Mouse (Mus musculus): ENCODE measurements around the gene Scarf1. TPM values are rescaled to one million over a fixed set of nuclear protein-coding genes. Genes with fewer than 3 reads are reported as not detected.
A peak's percentile ranks its signal among the peaks of the same experiment; 100 is the strongest.

The Scarf1 gene
- polyA plus RNA-seq, 1 experiment from 2014 or later: 2.7 TPM

DNA sequence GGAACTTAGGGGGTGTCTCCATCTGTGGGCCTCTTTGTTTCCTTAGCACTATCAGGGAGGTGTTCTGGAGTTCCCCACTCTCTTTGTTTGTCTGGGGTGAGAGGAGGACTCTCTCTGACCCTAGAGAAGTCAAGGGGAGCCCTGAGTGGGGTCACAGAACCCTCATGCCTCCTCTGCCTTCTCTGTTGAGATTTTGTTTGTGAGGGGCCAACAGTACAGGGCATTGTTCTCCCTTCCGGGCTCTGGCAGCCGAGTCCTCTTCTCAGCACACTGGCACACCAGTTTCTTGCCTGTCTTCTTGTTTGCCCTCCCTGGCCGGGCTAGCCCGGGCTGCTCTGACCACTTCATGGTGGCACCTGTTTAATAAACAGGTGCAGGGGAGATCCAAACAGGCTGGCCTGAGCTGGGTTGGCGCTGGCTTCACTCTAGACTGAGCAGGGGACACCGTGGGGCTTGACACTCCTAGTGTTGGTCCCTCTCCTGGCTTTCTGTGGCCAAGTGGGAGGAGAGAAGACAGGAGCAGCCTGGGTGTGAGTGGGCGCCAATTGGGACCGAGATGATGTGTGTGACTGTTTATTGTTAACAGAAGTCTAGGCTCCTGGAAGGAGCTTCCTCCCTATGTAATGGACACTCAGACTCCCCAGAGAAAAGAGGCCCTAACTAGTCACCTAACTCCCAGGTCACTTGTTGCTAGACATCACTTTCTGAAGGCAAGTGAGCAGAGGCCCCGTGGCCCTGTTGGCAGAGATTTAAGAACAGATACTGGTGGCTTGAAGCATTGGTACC lies 25.0 kb downstream of the Scarf1 start:
- 68% methylated on average over 9 of the region's 9 CpGs for WGBS
- H3K4me2 ChIP-seq (ENCODE audit: low read length): no peak overlapping the region

GRCm38 (mm10) chr11:75538970-75539299 lies 25.6 kb downstream of the Scarf1 start:
- H3K9me3 ChIP-seq (replicated peaks; ENCODE audit: control insufficient read depth, low read length): no peaks in the 10 kb centered on the region
- no peak overlapping the region for H3K4me3 ChIP-seq (ENCODE audit: low read depth, low read length)
- no peaks in the 10 kb centered on the region for H3K27me3 ChIP-seq (replicated peaks; ENCODE audit: control insufficient read depth, insufficient read depth, low read length)
- no peak overlapping the region for H3K9ac ChIP-seq (ENCODE audit: low read length)
- H3K4me2 ChIP-seq (ENCODE audit: low read length): no peak overlapping the region
- H3K36me3 ChIP-seq (ENCODE audit: control insufficient read depth, insufficient read depth, low read length): no peaks in the 10 kb centered on the region
- ATAC-seq: no peak
- WGBS: 84% methylated on average over 13 of the region's 13 CpGs
- H3K4me1 ChIP-seq (ENCODE audit: control insufficient read depth, insufficient read depth, low read length): peaks cover 7% of the 10 kb centered on the region
- DNase-seq (ENCODE audit: low spot score): no peak
- no peak overlapping the region for H3K27ac ChIP-seq (ENCODE audit: low read depth, low read length)

More for the DNA sequence above, 25.0 kb downstream of the Scarf1 start:
- no peaks in the 10 kb centered on the region for H3K27me3 ChIP-seq (replicated peaks; ENCODE audit: control insufficient read depth, insufficient read depth, low read length)
- H3K9me3 ChIP-seq (replicated peaks; ENCODE audit: control insufficient read depth, low read length): no peaks in the 10 kb centered on the region
- no peak overlapping the region for H3K4me3 ChIP-seq (ENCODE audit: low read depth, low read length)
- no peaks in the 10 kb centered on the region for H3K36me3 ChIP-seq (ENCODE audit: control insufficient read depth, insufficient read depth, low read length)
- DNase-seq (ENCODE audit: low spot score): no peak
- no peak for ATAC-seq
- no peak overlapping the region for H3K27ac ChIP-seq (ENCODE audit: low read depth, low read length)
- H3K9ac ChIP-seq (ENCODE audit: low read length): peak overlapping the region; percentile 32; the same call in 1 of the 2 replicates
- peaks cover 7% of the 10 kb centered on the region for H3K4me1 ChIP-seq (ENCODE audit: control insufficient read depth, insufficient read depth, low read length)

- H3K4me3 ChIP-seq (ENCODE audit: low read depth, low read length): no peak overlapping the region
- H3K4me2 ChIP-seq (ENCODE audit: low read length): no peak overlapping the region
- H3K9ac ChIP-seq (ENCODE audit: low read length): no peak overlapping the region
- no peaks in the 10 kb centered on the region for H3K27me3 ChIP-seq (replicated peaks; ENCODE audit: control insufficient read depth, insufficient read depth, low read length)
- 84% methylated on average over 8 of the region's 8 CpGs for WGBS
- DNase-seq (ENCODE audit: low spot score) (no peak), ATAC-seq (no peak)
- H3K9me3 ChIP-seq (replicated peaks; ENCODE audit: control insufficient read depth, low read length): no peaks in the 10 kb centered on the region
- H3K36me3 ChIP-seq (ENCODE audit: control insufficient read depth, insufficient read depth, low read length): peaks cover 5% of the 10 kb centered on the region; the same call in 1 of the 2 replicates
- no peak overlapping the region for H3K27ac ChIP-seq (ENCODE audit: low read depth, low read length)
- H3K4me1 ChIP-seq (ENCODE audit: control insufficient read depth, insufficient read depth, low read length): peaks cover 3% of the 10 kb centered on the region; the same call in 1 of the 2 replicates
These were observed 26.9 kb downstream of the Scarf1 start for GRCm38 (mm10) chr11:75540209-75540608.

GRCm38 (mm10) chr11:75540710-75541581 lies 27.6 kb downstream of the Scarf1 start:
- Histone ChIP-seq H3K36me3 (ENCODE audit: control insufficient read depth, insufficient read depth, low read length) (peaks cover 12% of the 10 kb centered on the region; the same call in 1 of the 2 replicates), H3K27me3 (replicated peaks; ENCODE audit: control insufficient read depth, insufficient read depth, low read length) (no peaks in the 10 kb centered on the region), H3K27ac (ENCODE audit: low read depth, low read length) (peak overlapping the region; percentile 54; the same call in 1 of the 2 replicates), H3K4me2 (ENCODE audit: low read length) (no peak overlapping the region), H3K4me3 (ENCODE audit: low read depth, low read length) (no peak overlapping the region), H3K9ac (ENCODE audit: low read length) (no peak overlapping the region), H3K4me1 (ENCODE audit: control insufficient read depth, insufficient read depth, low read length) (peaks cover 3% of the 10 kb centered on the region; the same call in 1 of the 2 replicates), H3K9me3 (replicated peaks; ENCODE audit: control insufficient read depth, low read length) (no peaks in the 10 kb centered on the region)
- peak; percentile 32 for DNase-seq (ENCODE audit: low spot score)
- ATAC-seq: peak; percentile 63; the same call in 1 of the 2 replicates
- WGBS: 73% methylated on average over 19 of the region's 19 CpGs

DNA sequence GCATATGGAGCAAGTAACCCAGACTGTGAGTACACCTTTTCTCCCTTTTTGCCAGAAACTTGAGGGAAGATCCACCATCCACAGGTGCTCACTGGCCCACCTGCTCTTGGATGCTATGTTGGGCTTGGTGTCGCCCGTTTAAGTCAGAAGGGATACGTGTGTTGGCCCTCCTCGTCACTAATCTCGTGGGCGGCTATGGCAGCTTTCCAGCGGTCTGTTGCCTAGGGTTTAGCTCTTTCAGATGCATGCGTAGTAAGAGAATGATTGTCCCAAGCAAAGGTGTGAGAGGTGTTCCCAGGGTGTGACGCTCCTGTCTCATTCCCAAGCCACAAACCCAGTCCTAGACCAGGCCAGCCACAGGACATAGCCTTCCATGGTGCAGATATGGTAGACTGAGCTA lies 31.4 kb downstream of the Scarf1 start:
- DNase-seq (ENCODE audit: low spot score) (no peak), ATAC-seq (no peak)
- no peaks in the 10 kb centered on the region for H3K9me3 ChIP-seq (replicated peaks; ENCODE audit: control insufficient read depth, low read length)
- no peak overlapping the region for H3K27ac ChIP-seq (ENCODE audit: low read depth, low read length)
- H3K4me1 ChIP-seq (ENCODE audit: control insufficient read depth, insufficient read depth, low read length): peaks cover 3% of the 10 kb centered on the region; the same call in 1 of the 2 replicates
- peaks cover 23% of the 10 kb centered on the region for H3K36me3 ChIP-seq (ENCODE audit: control insufficient read depth, insufficient read depth, low read length)
- 81% methylated on average over 9 of the region's 9 CpGs for WGBS
- H3K9ac ChIP-seq (ENCODE audit: low read length): no peak overlapping the region
- H3K27me3 ChIP-seq (replicated peaks; ENCODE audit: control insufficient read depth, insufficient read depth, low read length): no peaks in the 10 kb centered on the region
- H3K4me2 ChIP-seq (ENCODE audit: low read length): no peak overlapping the region
- H3K4me3 ChIP-seq (ENCODE audit: low read depth, low read length): no peak overlapping the region

DNA sequence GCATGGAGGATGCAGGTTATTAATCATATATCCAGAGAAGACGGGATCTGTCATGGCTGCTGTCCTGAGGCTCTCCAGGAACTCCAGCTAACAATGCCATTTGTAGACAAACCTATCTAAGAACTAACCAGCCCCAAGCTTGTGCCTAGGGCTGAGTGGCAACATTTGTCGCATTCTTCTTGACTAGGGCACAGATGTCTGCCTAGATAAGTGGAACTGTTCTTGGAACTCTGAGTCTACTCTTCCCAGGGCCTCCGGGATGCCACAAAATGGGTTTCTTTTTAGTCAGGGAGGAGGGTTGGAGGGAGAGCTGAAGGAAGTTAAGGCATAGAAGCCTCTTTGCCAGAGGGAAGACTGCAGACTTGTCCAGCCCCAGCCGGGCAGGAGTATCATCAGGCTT lies 32.7 kb downstream of the Scarf1 start:
- no peak overlapping the region for H3K27ac ChIP-seq (ENCODE audit: low read depth, low read length)
- no peak for ATAC-seq
- H3K9ac ChIP-seq (ENCODE audit: low read length): no peak overlapping the region
- no peak overlapping the region for H3K4me2 ChIP-seq (ENCODE audit: low read length)
- peaks cover 7% of the 10 kb centered on the region for H3K4me1 ChIP-seq (ENCODE audit: control insufficient read depth, insufficient read depth, low read length)
- H3K9me3 ChIP-seq (replicated peaks; ENCODE audit: control insufficient read depth, low read length): no peaks in the 10 kb centered on the region
- H3K27me3 ChIP-seq (replicated peaks; ENCODE audit: control insufficient read depth, insufficient read depth, low read length): no peaks in the 10 kb centered on the region
- peaks cover 23% of the 10 kb centered on the region for H3K36me3 ChIP-seq (ENCODE audit: control insufficient read depth, insufficient read depth, low read length)
- no peak overlapping the region for H3K4me3 ChIP-seq (ENCODE audit: low read depth, low read length)
- WGBS: 79% methylated on average over 4 of the region's 4 CpGs
- no peak for DNase-seq (ENCODE audit: low spot score)

DNA sequence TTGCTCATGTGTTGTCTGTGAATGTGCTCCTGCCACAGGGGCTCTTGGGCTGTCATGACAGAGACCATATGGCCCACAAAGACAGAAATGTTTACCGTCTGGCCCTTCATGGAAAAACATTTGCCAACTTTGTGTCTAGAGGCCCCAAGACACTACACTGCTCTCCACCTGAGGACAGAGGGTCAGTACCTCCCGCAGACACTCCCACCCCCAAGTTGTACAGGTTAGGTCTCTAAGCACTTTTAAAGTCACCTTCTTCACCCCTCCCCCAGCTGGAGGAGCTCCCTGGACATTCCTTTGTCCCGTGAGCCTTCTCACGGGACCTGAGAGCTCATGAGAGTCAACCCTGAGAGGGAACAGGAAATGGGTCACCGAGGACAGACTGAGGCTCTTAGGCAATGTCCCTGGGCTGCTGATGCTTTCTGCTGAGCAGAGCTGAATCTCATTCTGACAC lies 36.3 kb downstream of the Scarf1 start:
- peaks cover 11% of the 10 kb centered on the region for H3K4me1 ChIP-seq (ENCODE audit: control insufficient read depth, insufficient read depth, low read length)
- DNase-seq (ENCODE audit: low spot score) (peak; percentile 23), ATAC-seq (0 out of 2 replicates have a peak, but pooled peaks have one; percentile 29)
- no peak overlapping the region for H3K9ac ChIP-seq (ENCODE audit: low read length)
- no peak overlapping the region for H3K4me3 ChIP-seq (ENCODE audit: low read depth, low read length)
- H3K4me2 ChIP-seq (ENCODE audit: low read length): no peak overlapping the region
- 56% methylated on average over 5 of the region's 5 CpGs for WGBS
- H3K27me3 ChIP-seq (replicated peaks; ENCODE audit: control insufficient read depth, insufficient read depth, low read length): no peaks in the 10 kb centered on the region
- peaks cover 23% of the 10 kb centered on the region for H3K36me3 ChIP-seq (ENCODE audit: control insufficient read depth, insufficient read depth, low read length)
- no peaks in the 10 kb centered on the region for H3K9me3 ChIP-seq (replicated peaks; ENCODE audit: control insufficient read depth, low read length)
- H3K27ac ChIP-seq (ENCODE audit: low read depth, low read length): no peak overlapping the region

- WGBS: 52% methylated on average over 12 of the region's 12 CpGs
- peak; percentile 23; the same call in 1 of the 2 replicates for ATAC-seq
- H3K27ac ChIP-seq (ENCODE audit: low read depth, low read length): no peak overlapping the region
- H3K36me3 ChIP-seq (ENCODE audit: control insufficient read depth, insufficient read depth, low read length): peaks cover 17% of the 10 kb centered on the region
- H3K4me2 ChIP-seq (ENCODE audit: low read length): no peak overlapping the region
- H3K4me3 ChIP-seq (ENCODE audit: low read depth, low read length): no peak overlapping the region
- H3K9ac ChIP-seq (ENCODE audit: low read length): no peak overlapping the region
- no peaks in the 10 kb centered on the region for H3K9me3 ChIP-seq (replicated peaks; ENCODE audit: control insufficient read depth, low read length)
- H3K27me3 ChIP-seq (replicated peaks; ENCODE audit: control insufficient read depth, insufficient read depth, low read length): no peaks in the 10 kb centered on the region
- peaks cover 11% of the 10 kb centered on the region for H3K4me1 ChIP-seq (ENCODE audit: control insufficient read depth, insufficient read depth, low read length)
- peak; percentile 25 for DNase-seq (ENCODE audit: low spot score)
These were observed 37.0 kb downstream of the Scarf1 start for GRCm38 (mm10) chr11:75550200-75550946.

All from forebrain, embryonic 14.5 days (tissue).